Mouse (Mus musculus): ENCODE data around the gene Clrn2. TPM values are rescaled to one million over a fixed set of nuclear protein-coding genes. Genes with fewer than 3 reads are reported as not detected.

Clrn2 gene
- polyA plus RNA-seq, 1 experiment from 2014 or later, result not detected

DNA sequence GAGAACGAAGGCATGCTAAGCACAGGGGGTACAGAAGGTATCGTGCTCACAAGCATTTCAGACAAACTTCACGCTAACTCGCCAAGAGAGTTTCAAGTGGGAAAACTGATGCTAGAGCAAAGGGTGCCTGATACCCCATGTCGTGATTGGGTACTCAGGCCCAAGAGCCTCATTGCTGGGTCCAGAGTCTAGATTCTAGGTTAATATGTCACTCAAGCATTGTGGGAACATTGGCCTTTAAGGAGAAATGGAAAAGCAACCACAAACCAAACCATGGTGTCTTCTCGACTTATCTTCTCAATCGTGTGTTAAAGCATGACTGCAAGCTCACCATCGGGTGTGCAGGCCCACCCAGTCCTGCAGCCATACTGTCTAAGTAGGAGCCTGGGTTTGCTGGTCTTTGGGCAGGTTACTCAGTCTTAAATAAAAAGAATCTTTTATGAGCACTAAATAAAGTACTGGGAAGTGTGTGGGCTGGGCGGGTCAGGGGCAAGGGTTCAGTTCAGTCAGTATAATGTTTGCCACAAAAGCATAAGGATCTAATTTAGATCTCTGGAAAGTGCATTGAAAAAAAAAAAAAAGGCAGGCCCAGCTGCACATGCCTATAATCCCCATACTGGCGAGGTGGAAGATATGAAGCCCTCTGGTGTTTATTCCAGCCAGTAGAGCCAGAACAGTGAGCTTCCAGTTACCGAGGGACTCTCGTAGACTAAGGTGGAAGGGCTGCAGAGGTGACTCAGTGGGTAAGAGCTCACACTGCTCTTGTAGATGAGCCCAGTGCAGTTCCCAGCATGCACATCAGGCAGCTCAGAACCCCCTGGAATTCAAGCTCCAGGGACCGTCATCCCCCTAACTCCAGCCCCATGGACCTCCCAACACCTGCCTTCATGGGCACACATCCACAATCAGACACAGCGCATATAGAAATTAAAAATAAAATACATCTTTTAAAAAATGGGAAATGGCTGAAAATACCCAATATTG, 17.3 kb upstream of the Clrn2 start:
- Histone ChIP-seq H3K36me3 (peaks cover 12% of the 10 kb centered on the region; the same call in 1 of the 2 replicates), H3K4me1 (no peaks in the 10 kb centered on the region), H3K9me3 (no peaks in the 10 kb centered on the region), H3K27me3 (replicated peaks) (no peaks in the 10 kb centered on the region), H3K4me2 (no peak overlapping the region), H3K4me3 (replicated peaks) (no peak overlapping the region), H3K27ac (no peak overlapping the region), H3K9ac (no peak overlapping the region)
- 88% methylated on average over 14 of the region's 14 CpGs for WGBS
- no peak for ATAC-seq (ENCODE audit: insufficient read depth, low FRiP score, low read depth)

DNA sequence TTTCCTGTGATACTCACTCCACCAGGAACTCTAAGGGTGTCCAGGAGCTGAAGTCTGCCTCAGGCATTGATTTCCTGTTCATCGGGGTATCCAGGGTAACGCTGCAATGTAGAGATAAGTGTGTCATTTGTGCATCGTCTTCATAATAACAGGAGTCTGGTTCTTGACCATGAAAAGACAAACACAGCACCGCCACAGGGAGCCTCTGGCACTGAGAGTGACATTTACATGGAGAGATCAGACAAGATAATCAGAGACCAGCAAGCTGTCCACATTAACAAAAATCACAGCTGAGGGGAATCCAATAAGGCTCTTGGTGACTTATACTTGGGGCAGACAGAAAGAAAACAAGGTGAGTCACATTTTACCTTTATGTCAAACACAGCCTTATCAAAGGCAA, 15.7 kb upstream of the Clrn2 start:
- peaks cover 12% of the 10 kb centered on the region; the same call in 1 of the 2 replicates for H3K36me3 ChIP-seq
- H3K4me3 ChIP-seq (replicated peaks), result no peak overlapping the region
- H3K27me3 ChIP-seq (replicated peaks), result no peaks in the 10 kb centered on the region
- no peaks in the 10 kb centered on the region for H3K9me3 ChIP-seq
- no peak overlapping the region for H3K27ac ChIP-seq
- WGBS, result 69% methylated on average over 4 of the region's 4 CpGs
- no peak overlapping the region for H3K9ac ChIP-seq
- no peaks in the 10 kb centered on the region for H3K4me1 ChIP-seq
- no peak overlapping the region for H3K4me2 ChIP-seq
- no peak for ATAC-seq (ENCODE audit: insufficient read depth, low FRiP score, low read depth)

DNA sequence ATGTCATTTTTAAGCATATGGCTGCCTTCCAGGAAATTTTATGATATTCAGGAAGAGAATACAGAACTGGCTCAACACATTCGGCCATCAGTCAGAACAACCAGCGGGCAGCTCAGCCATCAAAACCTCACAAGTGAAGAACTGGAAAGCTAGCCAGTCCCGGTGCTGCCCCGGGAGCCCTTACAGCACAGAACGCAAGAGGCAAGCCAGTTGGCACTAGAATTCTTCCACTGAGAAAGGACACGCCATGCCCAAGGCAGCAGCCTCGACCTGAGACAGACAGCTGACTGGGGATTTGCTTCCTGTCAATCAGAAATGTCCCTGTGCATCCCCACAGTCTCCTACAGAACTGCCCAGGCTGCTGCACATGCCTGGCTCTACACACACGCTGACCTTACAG, 15.2 kb upstream of the Clrn2 start:
- Histone ChIP-seq H3K9ac (no peak overlapping the region), H3K9me3 (no peaks in the 10 kb centered on the region), H3K4me2 (no peak overlapping the region), H3K27ac (no peak overlapping the region), H3K4me3 (replicated peaks) (no peak overlapping the region), H3K27me3 (replicated peaks) (no peaks in the 10 kb centered on the region), H3K36me3 (peaks cover 12% of the 10 kb centered on the region; the same call in 1 of the 2 replicates), H3K4me1 (no peaks in the 10 kb centered on the region)
- no peak for ATAC-seq (ENCODE audit: insufficient read depth, low FRiP score, low read depth)
- 92% methylated on average over 8 of the region's 8 CpGs for WGBS

DNA sequence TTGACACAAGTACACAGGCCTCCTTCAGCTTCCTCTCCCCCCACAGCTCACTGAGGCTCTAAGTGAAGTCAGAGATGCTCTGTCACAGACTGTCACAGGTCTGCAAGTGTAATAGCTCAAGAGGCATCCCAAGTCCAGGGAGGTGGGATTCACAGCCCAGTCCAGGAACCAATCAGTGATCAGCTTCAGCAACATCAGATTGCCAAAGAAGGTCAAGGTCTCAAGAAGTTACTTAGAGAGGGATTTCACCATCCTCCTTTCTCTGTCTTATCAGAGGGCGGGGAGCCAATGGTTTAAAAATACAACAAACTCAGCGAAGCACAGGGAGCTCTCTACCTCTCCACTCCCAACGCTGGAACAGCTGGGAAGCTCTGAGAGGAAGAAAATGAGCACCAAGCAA, 12.4 kb upstream of the Clrn2 start:
- H3K4me3 ChIP-seq (replicated peaks), result no peak overlapping the region
- no peaks in the 10 kb centered on the region for H3K4me1 ChIP-seq
- H3K27ac ChIP-seq, result no peak overlapping the region
- peaks cover 10% of the 10 kb centered on the region; the same call in 1 of the 2 replicates for H3K36me3 ChIP-seq
- no peaks in the 10 kb centered on the region for H3K27me3 ChIP-seq (replicated peaks)
- no peak overlapping the region for H3K9ac ChIP-seq
- 65% methylated on average over 3 of the region's 3 CpGs for WGBS
- H3K4me2 ChIP-seq, result no peak overlapping the region
- no peak for ATAC-seq (ENCODE audit: insufficient read depth, low FRiP score, low read depth)
- H3K9me3 ChIP-seq, result no peaks in the 10 kb centered on the region

DNA sequence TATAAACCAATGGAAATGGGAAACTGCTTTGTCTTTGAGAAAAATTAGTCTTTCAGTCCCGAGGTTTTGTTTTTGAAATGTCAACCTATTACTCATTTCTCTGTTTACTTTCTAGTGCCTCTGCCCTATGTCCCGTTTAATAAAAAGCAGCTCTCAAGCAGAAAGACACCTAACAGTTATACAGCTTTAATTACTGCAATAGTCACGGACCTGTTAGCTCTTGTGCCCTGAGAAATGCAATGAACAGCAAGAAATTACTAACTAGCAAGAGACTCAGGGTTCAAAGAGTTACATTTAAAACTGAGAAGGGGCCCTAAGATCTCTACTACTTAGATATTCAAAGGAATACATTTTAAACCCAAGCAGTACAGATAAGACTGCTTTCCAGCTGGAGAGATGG, 11.8 kb upstream of the Clrn2 start:
- H3K4me3 ChIP-seq (replicated peaks), result no peak overlapping the region
- H3K9me3 ChIP-seq, result no peaks in the 10 kb centered on the region
- peaks cover 10% of the 10 kb centered on the region; the same call in 1 of the 2 replicates for H3K36me3 ChIP-seq
- no peak overlapping the region for H3K27ac ChIP-seq
- no peaks in the 10 kb centered on the region for H3K4me1 ChIP-seq
- WGBS, result 38% methylated on average over 3 of the region's 3 CpGs
- H3K9ac ChIP-seq, result no peak overlapping the region
- no peak for ATAC-seq (ENCODE audit: insufficient read depth, low FRiP score, low read depth)
- no peak overlapping the region for H3K4me2 ChIP-seq
- no peaks in the 10 kb centered on the region for H3K27me3 ChIP-seq (replicated peaks)

DNA sequence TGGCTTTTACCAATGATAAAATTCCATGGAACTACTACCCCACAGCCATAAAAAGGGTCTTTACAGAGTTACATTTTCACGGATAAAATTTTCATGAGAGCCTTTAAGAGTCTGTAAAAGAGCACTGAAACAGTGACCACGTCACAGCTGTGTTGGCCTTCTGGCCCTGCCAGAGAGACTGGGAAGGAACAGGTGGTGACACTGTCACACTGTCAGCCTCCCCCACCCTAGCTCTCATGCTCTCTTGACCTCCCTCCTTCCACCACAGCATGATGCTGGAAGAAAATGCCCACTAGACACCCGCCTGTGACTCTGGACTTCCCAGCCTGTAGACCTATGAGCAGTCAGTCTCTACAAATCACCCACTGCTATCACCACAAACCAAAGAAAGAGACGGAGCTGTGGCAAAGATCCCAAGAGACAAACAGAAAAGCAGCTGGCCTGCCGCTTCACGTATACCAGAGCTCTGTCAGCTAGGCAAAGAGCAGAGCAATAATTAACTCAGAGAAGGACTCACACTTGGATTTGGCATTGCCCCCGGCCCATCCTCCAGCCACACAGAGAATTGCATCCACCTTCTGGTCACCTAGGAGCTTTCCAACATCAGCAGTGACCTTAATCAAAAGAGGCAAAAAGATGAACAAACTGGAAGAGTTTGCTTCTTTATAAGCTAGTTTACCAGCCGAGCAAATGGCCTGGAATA, 9.3 kb upstream of the Clrn2 start:
- Histone ChIP-seq H3K9ac (no peak overlapping the region), H3K4me3 (replicated peaks) (no peak overlapping the region), H3K27ac (no peak overlapping the region), H3K4me1 (peaks cover 8% of the 10 kb centered on the region), H3K36me3 (no peaks in the 10 kb centered on the region), H3K27me3 (replicated peaks) (no peaks in the 10 kb centered on the region), H3K9me3 (no peaks in the 10 kb centered on the region), H3K4me2 (no peak overlapping the region)
- no peak for ATAC-seq (ENCODE audit: insufficient read depth, low FRiP score, low read depth)
- 82% methylated on average over 8 of the region's 8 CpGs for WGBS

DNA sequence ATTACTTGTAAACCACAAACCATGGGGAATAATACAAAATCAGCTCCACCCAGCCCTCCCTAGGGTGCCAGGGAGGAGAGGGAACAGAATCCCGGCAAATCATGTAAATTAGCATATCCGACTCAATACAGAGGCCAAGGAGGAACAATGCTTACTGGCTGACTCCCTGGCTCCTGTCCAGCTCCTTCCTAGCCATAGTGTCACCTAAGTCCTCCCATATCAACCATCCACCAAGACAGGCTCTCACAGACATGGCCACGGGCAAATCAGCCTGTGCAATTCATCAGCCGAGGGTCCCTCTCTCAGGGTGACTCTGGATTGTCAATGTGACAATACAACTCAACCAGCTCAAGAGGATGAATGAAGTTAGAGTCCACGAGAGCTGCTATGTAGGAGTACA, 4.9 kb upstream of the Clrn2 start:
- Histone ChIP-seq H3K4me3 (replicated peaks) (peak overlapping the region; percentile 59), H3K4me2 (peak overlapping the region; percentile 95), H3K9me3 (no peaks in the 10 kb centered on the region), H3K9ac (no peak overlapping the region), H3K27me3 (replicated peaks) (no peaks in the 10 kb centered on the region), H3K4me1 (peaks cover 8% of the 10 kb centered on the region), H3K27ac (no peak overlapping the region), H3K36me3 (no peaks in the 10 kb centered on the region)
- no peak for ATAC-seq (ENCODE audit: insufficient read depth, low FRiP score, low read depth)
- 62% methylated on average over 5 of the region's 5 CpGs for WGBS

DNA sequence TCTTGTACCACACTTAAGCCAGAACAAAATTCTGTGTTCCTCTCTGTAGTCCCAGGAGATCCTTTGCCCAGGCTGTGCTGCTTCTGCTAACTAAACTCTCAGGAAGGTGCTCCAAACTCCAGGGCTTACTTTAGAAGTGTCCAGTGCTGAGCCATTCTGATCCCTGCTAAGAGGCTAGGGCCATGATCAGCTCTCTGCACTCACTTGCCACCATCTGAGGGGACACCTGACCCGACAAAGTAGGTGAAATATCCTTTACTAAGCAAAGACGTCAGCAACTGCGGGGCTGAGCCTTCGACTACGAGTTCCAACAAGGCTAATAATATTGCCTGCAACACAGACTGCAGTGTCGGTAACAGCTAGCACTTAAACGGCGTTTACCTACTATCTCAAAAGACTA, 4.3 kb upstream of the Clrn2 start:
- Histone ChIP-seq H3K27ac (no peak overlapping the region), H3K4me1 (peaks cover 8% of the 10 kb centered on the region), H3K9me3 (no peaks in the 10 kb centered on the region), H3K9ac (peak overlapping the region; percentile 42; the same call in 1 of the 2 replicates), H3K27me3 (replicated peaks) (no peaks in the 10 kb centered on the region), H3K4me3 (replicated peaks) (peak overlapping the region; percentile 59), H3K36me3 (no peaks in the 10 kb centered on the region), H3K4me2 (peak overlapping the region; percentile 95)
- ATAC-seq (ENCODE audit: insufficient read depth, low FRiP score, low read depth), result no peak
- WGBS, result 1% methylated on average over 8 of the region's 8 CpGs

DNA sequence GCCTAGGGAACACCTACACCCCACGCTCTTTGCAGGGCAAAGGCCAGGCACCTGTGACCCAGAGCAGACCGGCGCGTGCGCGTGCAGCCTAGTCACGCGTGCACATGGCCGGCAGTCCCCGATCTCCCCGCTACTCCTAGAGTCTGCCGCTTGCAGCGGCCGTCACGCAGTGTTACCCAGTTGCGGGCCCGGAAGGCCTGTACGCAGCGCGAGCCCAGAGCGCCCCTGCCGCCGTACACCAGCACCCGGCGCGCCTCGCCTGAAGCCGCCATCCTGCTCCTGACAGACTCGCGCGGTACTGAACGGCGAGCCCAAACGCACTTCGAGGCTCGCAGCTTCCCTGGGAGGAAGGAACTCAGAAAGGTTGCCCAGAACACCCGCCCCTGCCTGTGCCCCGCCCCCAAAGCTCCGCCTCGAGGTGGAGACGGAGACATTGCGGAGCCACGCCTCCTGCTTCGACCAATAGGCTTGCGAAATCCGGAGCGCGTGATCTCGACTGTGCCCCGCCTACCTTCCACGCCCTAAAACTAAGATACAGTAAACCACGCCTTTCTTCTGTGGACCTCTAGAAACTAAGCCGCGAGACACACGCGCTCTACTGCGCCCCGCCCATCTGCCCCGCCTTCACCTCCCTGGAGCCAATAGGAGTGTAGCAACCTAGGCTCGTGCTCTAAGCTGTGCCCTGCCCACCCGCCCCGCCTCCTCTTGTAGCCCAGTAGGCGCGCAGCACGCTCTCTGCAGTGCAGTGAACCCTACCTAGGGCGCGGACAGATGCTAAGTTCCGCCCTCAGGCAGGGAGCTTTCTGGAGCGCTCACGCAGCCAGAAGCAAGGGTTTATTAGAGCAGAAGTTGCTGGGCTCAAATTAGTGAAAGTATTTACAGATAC, 3.5 kb upstream of the Clrn2 start, which contains the start of gene Qdpr:
Gene Qdpr (minus strand): TSS at position 406 of the 886 bp plus-strand sequence.
- H3K4me2 ChIP-seq, result peak within 1 kb of the TSS; percentile 95
- H3K4me1 ChIP-seq, result peaks cover 8% of the 10 kb centered on the region
- peak within 1 kb of the TSS; percentile 59 for H3K4me3 ChIP-seq (replicated peaks)
- under 1% methylated on average over 70 of the region's 70 CpGs for WGBS
- H3K9me3 ChIP-seq, result no peaks in the 10 kb centered on the region
- no peaks in the 10 kb centered on the region for H3K36me3 ChIP-seq
- no peaks in the 10 kb centered on the region for H3K27me3 ChIP-seq (replicated peaks)
- peak within 1 kb of the TSS; percentile 76 for H3K27ac ChIP-seq
- peak; percentile 99 for ATAC-seq (ENCODE audit: insufficient read depth, low FRiP score, low read depth)
- H3K9ac ChIP-seq, result peak within 1 kb of the TSS; percentile 42

DNA sequence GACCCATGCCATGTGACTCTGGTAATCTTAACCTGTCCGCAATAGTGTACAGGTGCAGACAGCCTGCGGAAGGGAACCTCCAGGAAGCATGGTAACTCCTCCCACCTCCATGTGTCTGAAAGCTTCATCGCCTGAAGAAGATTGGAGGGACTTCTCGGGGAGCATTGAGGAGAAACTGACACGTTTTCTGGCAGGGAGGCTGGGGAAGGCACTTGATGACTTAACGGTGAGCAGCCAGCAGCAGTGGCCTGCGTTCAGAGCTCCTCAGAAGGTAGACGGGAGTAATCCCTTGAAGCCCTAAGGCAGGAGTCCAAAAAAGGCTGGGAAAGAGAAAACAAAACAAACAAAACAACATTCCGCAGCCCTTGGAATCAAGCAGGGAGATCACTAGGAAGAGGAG, 905 bp downstream of the Clrn2 start:
- H3K4me1 ChIP-seq, result no peaks in the 10 kb centered on the region
- no peaks in the 10 kb centered on the region for H3K36me3 ChIP-seq
- 40% methylated on average over 9 of the region's 9 CpGs for WGBS
- ATAC-seq (ENCODE audit: insufficient read depth, low FRiP score, low read depth), result no peak
- H3K9me3 ChIP-seq, result no peaks in the 10 kb centered on the region
- no peaks in the 10 kb centered on the region for H3K27me3 ChIP-seq (replicated peaks)
- no peak overlapping the region for H3K9ac ChIP-seq
- no peak overlapping the region for H3K4me2 ChIP-seq
- H3K27ac ChIP-seq, result no peak overlapping the region
- no peak overlapping the region for H3K4me3 ChIP-seq (replicated peaks)

DNA sequence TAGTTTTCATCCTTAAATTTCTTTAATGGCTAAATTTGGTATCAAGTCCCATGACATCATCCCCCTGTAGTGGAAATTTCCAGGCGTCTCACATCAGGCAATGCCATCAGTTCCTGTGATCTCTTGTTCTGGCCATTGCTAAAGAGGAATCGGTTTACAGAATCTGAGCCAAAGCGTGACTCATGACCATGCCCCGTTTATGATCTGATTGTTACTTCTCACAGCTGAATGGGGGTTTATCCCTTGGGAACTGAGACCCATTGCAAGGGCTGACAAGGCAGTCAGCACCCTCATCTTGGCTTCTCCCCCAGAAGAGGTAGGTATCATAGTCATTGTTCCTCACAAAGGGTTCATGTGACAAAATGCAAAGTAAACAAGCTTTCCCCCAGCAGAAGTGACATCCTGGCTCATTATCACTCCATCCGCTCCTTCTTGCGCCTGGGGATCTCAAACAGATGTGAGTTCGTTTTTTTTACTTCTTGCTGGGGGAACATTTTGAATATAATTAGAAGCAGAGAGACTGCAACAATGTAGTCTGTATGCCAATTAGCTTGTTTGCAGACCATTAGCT, 19.4 kb downstream of the Clrn2 start:
- Histone ChIP-seq H3K4me1 (no peaks in the 10 kb centered on the region; the same call in 1 of the 2 replicates), H3K9me3 (no peaks in the 10 kb centered on the region), H3K27ac (no peak overlapping the region), H3K9ac (no peak overlapping the region), H3K27me3 (replicated peaks) (no peaks in the 10 kb centered on the region), H3K4me3 (replicated peaks) (no peak overlapping the region), H3K36me3 (no peaks in the 10 kb centered on the region), H3K4me2 (no peak overlapping the region)
- WGBS, result 35% methylated on average over 7 of the region's 7 CpGs
- no peak for ATAC-seq (ENCODE audit: insufficient read depth, low FRiP score, low read depth)
